Mouse (Mus musculus): ENCODE measurements at regions not wholly inside any gene's neighbourhood (a gene's known extent, or its start where the extent isn't known, plus 50 kb on each side); places are given as distances from the start of the nearest gene placed in this dataset.

DNA sequence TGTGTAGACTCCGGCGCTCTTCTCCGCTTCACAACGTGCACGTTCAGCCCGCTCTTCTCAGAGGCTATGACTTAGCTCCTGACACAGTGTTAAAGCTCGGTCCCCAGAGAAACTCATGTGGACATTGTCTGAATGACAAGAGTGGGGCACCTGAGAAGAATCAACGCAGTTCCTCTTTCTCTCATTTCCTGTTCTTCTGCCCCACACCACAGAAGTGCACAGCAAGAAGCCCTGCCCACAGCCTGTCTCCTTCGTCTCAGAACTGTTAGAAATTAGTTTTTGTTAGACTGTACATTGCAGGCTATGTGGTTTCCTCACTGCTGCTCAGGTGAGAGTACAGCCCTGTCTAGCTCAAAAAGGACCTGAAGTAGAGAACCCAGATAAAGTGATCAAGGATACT lies 94.1 kb upstream of the Nsun2 start:
- DNase-seq (ENCODE audit: low read depth, low spot score) (no peak), ATAC-seq (no peak)
- POLR2A ChIA-PET, result no interaction called here
- in situ Hi-C loops (cut with MboI; ENCODE audit: low pct_unique_long_range_greater_than_20kb), result no loop called here
- TF ChIP-seq CTCF (IDR thresholded peaks at IDR 0.05), result no peak
- no peaks in the 10 kb centered on the region for H3K27me3 ChIP-seq
- CTCF ChIA-PET, result no interaction called here

DNA sequence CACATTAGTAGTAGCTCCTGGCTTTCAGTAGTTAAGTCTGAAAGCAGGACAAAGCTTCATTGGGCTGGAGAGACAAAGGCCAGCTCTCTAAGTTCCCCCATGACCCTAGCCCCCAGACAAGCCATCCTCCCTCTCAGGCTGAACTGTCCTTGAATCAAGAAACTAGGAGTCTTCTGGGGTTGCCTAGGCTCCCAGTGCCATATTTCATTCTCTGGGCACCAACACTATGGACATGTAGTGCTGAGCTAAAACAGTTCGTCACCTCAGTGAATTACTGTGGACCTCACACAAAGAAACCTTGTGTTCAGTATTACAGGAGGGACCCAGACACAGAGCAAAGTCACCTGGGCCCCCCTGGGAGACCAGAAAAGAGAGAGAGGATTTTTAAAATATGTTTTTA lies 91.7 kb upstream of the Nsun2 start:
- ChIA-PET CTCF (no interaction called here), POLR2A (no interaction called here)
- no peak for TF ChIP-seq CTCF (IDR thresholded peaks at IDR 0.05)
- ATAC-seq (no peak), DNase-seq (ENCODE audit: low read depth, low spot score) (no peak)
- in situ Hi-C loops (cut with MboI; ENCODE audit: low pct_unique_long_range_greater_than_20kb), result no loop called here
- H3K27me3 ChIP-seq, result no peaks in the 10 kb centered on the region

DNA sequence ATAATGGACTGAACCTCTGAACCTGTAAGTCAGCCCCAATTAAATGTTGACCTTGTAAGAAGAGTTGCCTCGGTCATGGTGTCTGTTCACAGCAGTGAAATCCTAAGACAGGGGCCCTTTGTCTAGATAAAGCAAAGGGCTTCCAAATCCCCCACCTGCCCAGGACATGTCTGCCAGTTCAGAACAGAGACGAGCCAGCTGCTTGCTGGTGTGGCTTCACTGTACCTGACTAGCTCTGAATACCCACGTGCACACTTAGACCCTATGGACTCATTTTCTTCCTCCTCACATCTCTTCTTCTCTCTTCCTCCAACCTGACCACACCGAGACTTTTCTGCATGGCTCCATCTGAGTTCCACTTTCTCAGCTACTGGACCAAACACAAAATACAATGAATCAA lies 87.9 kb upstream of the Nsun2 start:
- H3K27me3 ChIP-seq, result no peaks in the 10 kb centered on the region
- ATAC-seq (no peak), DNase-seq (ENCODE audit: low read depth, low spot score) (no peak)
- no peak for TF ChIP-seq CTCF (IDR thresholded peaks at IDR 0.05)
- in situ Hi-C loops (cut with MboI; ENCODE audit: low pct_unique_long_range_greater_than_20kb), result no loop called here
- ChIA-PET CTCF (no interaction called here), POLR2A (no interaction called here)

Measured in Patski (cell line).